Mouse (Mus musculus): ENCODE measurements at regions not wholly inside any gene's neighbourhood (a gene's known extent, or its start where the extent isn't known, plus 50 kb on each side); places are given as distances from the start of the nearest gene placed in this dataset.

DNA sequence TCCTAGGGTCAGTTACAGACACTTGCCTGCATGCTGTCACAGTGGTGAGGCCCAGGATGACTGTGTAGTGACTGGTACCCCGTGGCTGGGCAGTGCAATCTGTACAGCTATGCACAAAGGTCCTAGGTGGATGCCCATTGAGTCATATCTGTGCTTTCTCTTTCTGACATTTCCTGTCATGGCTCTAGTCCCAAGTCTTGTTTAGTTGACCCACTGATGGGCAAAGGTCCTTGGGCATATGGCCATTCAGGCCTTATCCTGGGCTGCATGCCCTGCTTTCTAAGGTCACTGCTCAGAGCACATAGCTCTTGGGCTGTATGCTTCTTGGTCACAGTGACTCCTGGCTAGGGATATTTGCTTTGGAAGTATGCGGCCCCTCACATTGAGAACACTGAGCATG lies 160.4 kb downstream of the Cyld start:
- Histone ChIP-seq H3K36me3 (ENCODE audit: control insufficient read depth, insufficient read depth, low read length) (no peaks in the 10 kb centered on the region), H3K27ac (ENCODE audit: insufficient read depth, low read depth, low read length) (no peak overlapping the region), H3K4me3 (ENCODE audit: insufficient read depth, low read depth, low read length) (no peak overlapping the region), H3K27me3 (replicated peaks; ENCODE audit: control insufficient read depth, insufficient read depth, low read length) (no peaks in the 10 kb centered on the region), H3K4me1 (ENCODE audit: control insufficient read depth, insufficient read depth, low read length) (peaks cover 5% of the 10 kb centered on the region)
- DNase-seq = peak; percentile 95
- TF ChIP-seq CTCF (conservative IDR thresholded peaks at IDR 0.05; ENCODE audit: insufficient read depth, insufficient read length, low read depth, low read length) (no peak), POLR2A (IDR thresholded peaks at IDR 0.05; ENCODE audit: low read depth, low read length) (no peak)
- 44% methylated on average over 2 of the region's 2 CpGs for WGBS

DNA sequence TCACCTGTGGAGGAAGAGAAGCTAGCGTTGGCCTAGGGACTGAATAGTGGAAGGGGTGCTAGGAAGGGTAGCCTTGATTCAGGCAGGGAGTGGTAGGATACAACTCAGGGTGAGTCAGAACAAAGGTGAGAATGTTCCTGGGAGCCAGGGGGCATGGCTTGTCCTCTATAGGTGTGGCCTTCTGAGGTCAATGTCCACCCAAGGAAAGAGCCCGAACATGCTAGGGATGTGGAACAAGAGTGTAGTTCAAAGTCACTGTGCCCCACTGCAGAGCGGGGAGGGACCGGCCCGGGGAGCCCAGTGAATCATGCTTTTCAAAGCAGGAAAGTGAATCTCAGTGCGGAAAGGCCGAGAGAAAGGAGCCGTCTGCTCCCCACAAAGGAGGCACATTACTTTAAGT lies 156.4 kb downstream of the Cyld start:
- WGBS = 79% methylated on average over 8 of the region's 8 CpGs
- Histone ChIP-seq H3K36me3 (ENCODE audit: control insufficient read depth, insufficient read depth, low read length) (no peaks in the 10 kb centered on the region), H3K27me3 (replicated peaks; ENCODE audit: control insufficient read depth, insufficient read depth, low read length) (no peaks in the 10 kb centered on the region), H3K27ac (ENCODE audit: insufficient read depth, low read depth, low read length) (no peak overlapping the region), H3K4me1 (ENCODE audit: control insufficient read depth, insufficient read depth, low read length) (peaks cover 4% of the 10 kb centered on the region; the same call in 1 of the 2 replicates), H3K4me3 (ENCODE audit: insufficient read depth, low read depth, low read length) (no peak overlapping the region)
- DNase-seq = peak; percentile 50
- no peak for TF ChIP-seq POLR2A (IDR thresholded peaks at IDR 0.05; ENCODE audit: low read depth, low read length)
- no peak for TF ChIP-seq CTCF (conservative IDR thresholded peaks at IDR 0.05; ENCODE audit: insufficient read depth, insufficient read length, low read depth, low read length)

DNA sequence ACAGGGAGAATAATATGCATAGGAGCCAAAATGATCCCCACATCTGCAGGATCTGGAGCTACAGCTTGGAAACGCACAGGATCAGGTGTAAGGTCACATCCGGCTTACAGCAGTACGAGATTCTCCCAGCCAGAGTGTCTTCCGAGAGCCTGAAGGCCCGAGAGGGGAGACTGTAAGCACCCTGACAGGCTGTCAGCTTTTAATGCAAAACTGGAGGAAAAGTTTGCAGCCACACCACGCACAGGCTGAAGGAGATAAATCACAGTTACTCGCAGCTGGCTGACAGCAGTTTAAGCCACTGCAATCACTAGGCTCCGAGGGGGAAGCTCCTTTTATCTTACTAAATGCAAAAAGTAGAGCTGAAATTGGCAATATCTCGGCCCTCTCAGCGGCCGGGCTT lies 149.1 kb downstream of the Cyld start:
- H3K27ac ChIP-seq (ENCODE audit: insufficient read depth, low read depth, low read length) = no peak overlapping the region
- H3K4me3 ChIP-seq (ENCODE audit: insufficient read depth, low read depth, low read length) = no peak overlapping the region
- WGBS = 57% methylated on average over 11 of the region's 11 CpGs
- H3K27me3 ChIP-seq (replicated peaks; ENCODE audit: control insufficient read depth, insufficient read depth, low read length) = no peaks in the 10 kb centered on the region
- H3K36me3 ChIP-seq (ENCODE audit: control insufficient read depth, insufficient read depth, low read length) = no peaks in the 10 kb centered on the region
- no peaks in the 10 kb centered on the region for H3K4me1 ChIP-seq (ENCODE audit: control insufficient read depth, insufficient read depth, low read length)
- TF ChIP-seq CTCF (conservative IDR thresholded peaks at IDR 0.05; ENCODE audit: insufficient read depth, insufficient read length, low read depth, low read length) (no peak), POLR2A (IDR thresholded peaks at IDR 0.05; ENCODE audit: low read depth, low read length) (no peak)
- DNase-seq = no peak

DNA sequence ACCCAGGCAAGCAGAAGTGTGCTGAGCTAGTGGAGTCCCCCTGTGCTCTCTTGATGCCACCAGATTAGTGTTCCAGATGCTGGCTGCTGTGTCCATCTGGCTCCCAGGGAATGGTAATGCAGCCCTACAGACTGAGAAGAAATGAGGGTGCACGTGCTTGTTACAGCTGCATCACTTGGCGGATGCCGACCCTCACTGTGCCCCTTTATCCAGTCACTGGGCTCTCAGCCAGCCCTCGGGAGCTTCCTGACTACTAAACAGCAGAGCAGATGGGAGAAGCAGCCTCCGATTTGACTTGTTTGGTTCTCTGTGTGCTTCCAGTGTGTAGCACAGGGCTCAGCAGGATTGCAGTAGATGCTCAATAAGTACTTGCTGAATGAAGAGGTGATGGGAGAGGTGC lies 147.5 kb downstream of the Cyld start:
- DNase-seq = no peak
- no peak for TF ChIP-seq CTCF (conservative IDR thresholded peaks at IDR 0.05; ENCODE audit: insufficient read depth, insufficient read length, low read depth, low read length)
- TF ChIP-seq POLR2A (IDR thresholded peaks at IDR 0.05; ENCODE audit: low read depth, low read length) = no peak
- H3K36me3 ChIP-seq (ENCODE audit: control insufficient read depth, insufficient read depth, low read length) = no peaks in the 10 kb centered on the region
- no peaks in the 10 kb centered on the region for H3K4me1 ChIP-seq (ENCODE audit: control insufficient read depth, insufficient read depth, low read length)
- WGBS = 64% methylated on average over 5 of the region's 5 CpGs
- H3K27me3 ChIP-seq (replicated peaks; ENCODE audit: control insufficient read depth, insufficient read depth, low read length) = no peaks in the 10 kb centered on the region
- H3K4me3 ChIP-seq (ENCODE audit: insufficient read depth, low read depth, low read length) = no peak overlapping the region
- no peak overlapping the region for H3K27ac ChIP-seq (ENCODE audit: insufficient read depth, low read depth, low read length)

DNA sequence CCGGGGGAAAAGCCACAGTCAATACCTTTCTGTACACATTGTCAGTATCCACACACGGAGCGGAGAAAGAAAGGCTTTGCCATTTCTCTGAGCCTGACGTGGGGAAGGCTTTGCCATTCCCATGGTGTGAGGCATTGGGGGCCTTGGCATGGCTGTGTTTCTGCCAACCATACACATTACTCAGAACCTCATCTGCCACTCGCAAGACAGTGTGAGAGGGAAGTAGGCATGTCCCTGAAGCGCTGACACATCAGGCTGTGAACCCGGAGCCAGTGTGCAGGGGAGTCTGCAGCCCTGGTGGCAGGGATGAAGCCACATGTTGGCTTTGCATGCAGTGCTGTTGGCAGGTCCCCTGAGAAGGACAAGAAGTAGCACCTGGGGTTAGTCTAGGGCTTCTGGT lies 145.6 kb downstream of the Cyld start:
- 89% methylated on average over 7 of the region's 7 CpGs for WGBS
- no peak overlapping the region for H3K27ac ChIP-seq (ENCODE audit: insufficient read depth, low read depth, low read length)
- H3K36me3 ChIP-seq (ENCODE audit: control insufficient read depth, insufficient read depth, low read length) = no peaks in the 10 kb centered on the region
- H3K27me3 ChIP-seq (replicated peaks; ENCODE audit: control insufficient read depth, insufficient read depth, low read length) = no peaks in the 10 kb centered on the region
- H3K4me1 ChIP-seq (ENCODE audit: control insufficient read depth, insufficient read depth, low read length) = no peaks in the 10 kb centered on the region
- TF ChIP-seq CTCF (conservative IDR thresholded peaks at IDR 0.05; ENCODE audit: insufficient read depth, insufficient read length, low read depth, low read length) (no peak), POLR2A (IDR thresholded peaks at IDR 0.05; ENCODE audit: low read depth, low read length) (no peak)
- H3K4me3 ChIP-seq (ENCODE audit: insufficient read depth, low read depth, low read length) = no peak overlapping the region
- no peak for DNase-seq

DNA sequence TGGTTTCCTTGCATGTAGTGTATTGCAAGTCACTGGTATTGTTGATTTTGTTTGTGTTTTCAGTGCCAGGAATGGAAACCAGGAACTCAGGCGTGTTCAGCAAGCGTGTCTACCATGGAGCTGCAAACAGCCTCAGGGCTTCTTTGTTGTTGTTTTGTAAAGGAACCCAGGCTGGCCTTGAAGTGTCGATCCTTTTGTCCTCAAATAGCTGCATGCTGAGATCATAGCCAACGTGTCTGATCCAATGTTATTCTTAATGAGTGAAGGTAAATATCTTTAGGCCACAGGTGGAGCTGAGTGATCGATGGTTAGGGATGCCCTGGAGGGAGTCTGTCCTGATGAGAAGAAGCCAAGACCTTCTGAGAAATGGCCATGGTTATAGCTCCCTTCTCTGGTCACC lies 143.3 kb downstream of the Cyld start:
- H3K4me3 ChIP-seq (ENCODE audit: insufficient read depth, low read depth, low read length) = no peak overlapping the region
- no peaks in the 10 kb centered on the region for H3K36me3 ChIP-seq (ENCODE audit: control insufficient read depth, insufficient read depth, low read length)
- H3K4me1 ChIP-seq (ENCODE audit: control insufficient read depth, insufficient read depth, low read length) = no peaks in the 10 kb centered on the region
- TF ChIP-seq CTCF (conservative IDR thresholded peaks at IDR 0.05; ENCODE audit: insufficient read depth, insufficient read length, low read depth, low read length) = no peak
- no peak for TF ChIP-seq POLR2A (IDR thresholded peaks at IDR 0.05; ENCODE audit: low read depth, low read length)
- DNase-seq = no peak
- 69% methylated on average over 5 of the region's 5 CpGs for WGBS
- H3K27ac ChIP-seq (ENCODE audit: insufficient read depth, low read depth, low read length) = no peak overlapping the region
- H3K27me3 ChIP-seq (replicated peaks; ENCODE audit: control insufficient read depth, insufficient read depth, low read length) = no peaks in the 10 kb centered on the region

DNA sequence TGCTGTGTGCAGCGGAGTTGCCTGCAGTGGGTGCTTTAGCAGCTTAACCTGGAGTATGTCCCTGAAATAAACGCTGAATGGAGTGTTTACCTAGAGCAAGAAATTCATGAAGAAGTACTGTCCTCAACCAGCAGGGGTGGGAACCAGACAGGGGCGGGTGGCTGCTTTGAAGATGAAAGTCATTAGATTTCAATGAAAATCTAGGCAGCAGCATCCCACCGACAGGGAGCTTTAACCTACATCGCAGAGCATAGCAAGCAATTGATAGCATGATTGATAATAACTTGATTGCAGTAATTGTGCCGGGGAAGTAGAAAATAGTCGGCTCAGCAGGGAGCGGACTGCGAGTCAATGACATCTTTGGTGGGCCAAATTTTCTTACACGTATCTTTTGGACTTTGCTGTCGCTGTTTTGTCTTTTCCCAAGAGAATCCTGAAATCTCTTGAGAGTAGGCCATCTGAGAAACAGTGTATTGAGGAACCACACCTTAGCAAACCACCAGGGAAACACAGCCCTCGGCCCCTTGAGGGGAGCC lies 139.0 kb downstream of the Cyld start:
- Histone ChIP-seq H3K36me3 (ENCODE audit: control insufficient read depth, insufficient read depth, low read length) (no peaks in the 10 kb centered on the region), H3K27me3 (replicated peaks; ENCODE audit: control insufficient read depth, insufficient read depth, low read length) (no peaks in the 10 kb centered on the region), H3K27ac (ENCODE audit: insufficient read depth, low read depth, low read length) (no peak overlapping the region), H3K4me1 (ENCODE audit: control insufficient read depth, insufficient read depth, low read length) (no peaks in the 10 kb centered on the region), H3K4me3 (ENCODE audit: insufficient read depth, low read depth, low read length) (no peak overlapping the region)
- WGBS = 64% methylated on average over 12 of the region's 12 CpGs
- TF ChIP-seq POLR2A (IDR thresholded peaks at IDR 0.05; ENCODE audit: low read depth, low read length) (no peak), CTCF (conservative IDR thresholded peaks at IDR 0.05; ENCODE audit: insufficient read depth, insufficient read length, low read depth, low read length) (no peak)
- no peak for DNase-seq
